Mouse (Mus musculus) E14TG2a.4 (cell line): ENCODE data around the gene Vax2.
A peak's percentile ranks its signal among the peaks of the same experiment; 100 is the strongest.

ENCODE experiments used
- H3K27me3 ChIP-seq: 2 replicates; pipeline ENCODE4 v1.6.1; 2014; ENCODE audit warnings: low read length, control low read depth; ENCODE audit not compliant: insufficient read depth
- H3K36me3 ChIP-seq: 2 replicates; pipeline ENCODE4 v1.6.1; 2014; ENCODE audit warnings: low read length, control low read depth; ENCODE audit not compliant: insufficient read depth
- H3K4me1 ChIP-seq: replicated peaks from 2 replicates; pipeline ENCODE4 v1.6.1; 2014; ENCODE audit warnings: low read depth, low read length, control low read depth
- H3K4me3 ChIP-seq: replicated peaks from 2 replicates; pipeline ENCODE4 v1.5.1; 2014; ENCODE audit warnings: mild to moderate bottlenecking, low read length
- H3K9me3 ChIP-seq: 2 replicates; pipeline ENCODE4 v1.6.1; 2014; ENCODE audit warnings: low read length, control low read depth
- CTCF ChIP-seq: conservative IDR thresholded peaks from 2 replicates; pipeline ENCODE4 v1.5.1; 2014; ENCODE audit warnings: low read length
- NANOG ChIP-seq: IDR thresholded peaks from 2 replicates; pipeline ENCODE4 v1.6.1; 2014; ENCODE audit warnings: borderline replicate concordance, low read length, mixed read lengths
- POU5F1 ChIP-seq: IDR thresholded peaks from 2 replicates; pipeline ENCODE4 v1.6.1; 2014; ENCODE audit warnings: low read length, borderline replicate concordance

Gene Vax2

GRCm38 (mm10) chr6:83715461-83716196, 4.6 kb downstream of the Vax2 start:
- Histone ChIP-seq H3K9me3 (no peaks in the 10 kb centered on the region), H3K36me3 (no peaks in the 10 kb centered on the region), H3K4me1 (peaks cover 52% of the 10 kb centered on the region), H3K27me3 (peaks cover 73% of the 10 kb centered on the region), H3K4me3 (peak overlapping the region; percentile 37)
- TF ChIP-seq NANOG (no peak), POU5F1 (no peak), CTCF (no peak)

DNA sequence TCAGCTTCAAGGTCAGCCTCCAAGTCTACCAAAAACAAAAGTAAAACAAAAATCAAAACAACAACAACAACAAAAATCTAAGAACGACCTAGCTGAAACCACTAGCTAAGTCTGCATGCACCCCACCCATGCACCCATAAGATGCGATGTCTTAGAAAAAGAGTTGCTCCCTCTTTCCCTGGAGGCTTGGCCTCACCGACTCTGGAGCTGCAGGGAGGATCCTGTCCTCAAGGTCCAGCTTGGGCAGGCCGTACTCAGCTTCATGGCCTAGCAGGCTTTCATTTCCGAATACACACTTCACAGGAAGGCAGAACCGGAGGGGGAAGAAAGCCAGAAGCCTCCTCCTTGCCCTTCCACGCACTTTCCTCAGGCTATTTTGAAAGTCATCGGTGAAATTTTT, 6.0 kb downstream of the Vax2 start:
- TF ChIP-seq CTCF (no peak), NANOG (no peak)
- peaks cover 65% of the 10 kb centered on the region for H3K27me3 ChIP-seq

DNA sequence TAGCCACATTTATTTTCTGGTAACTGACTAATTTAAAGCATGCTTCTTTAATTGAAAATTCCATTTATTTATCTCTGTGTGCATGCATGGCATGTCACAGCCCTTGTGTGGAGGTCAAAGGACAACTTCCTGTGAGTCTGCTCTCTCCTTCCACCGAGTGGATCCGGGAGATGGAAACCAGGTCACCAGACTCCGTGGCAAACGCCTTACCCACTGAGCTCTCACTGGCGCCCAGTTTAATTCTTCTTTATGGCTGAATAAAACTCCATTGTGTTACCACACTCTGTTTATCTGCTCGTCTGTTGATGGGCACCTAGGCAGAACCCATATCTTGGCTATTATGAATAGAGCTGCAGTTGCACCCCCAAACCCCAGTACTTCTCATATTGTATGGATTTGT, 11.5 kb downstream of the Vax2 start:
- Histone ChIP-seq H3K27me3 (peaks cover 15% of the 10 kb centered on the region), H3K9me3 (no peaks in the 10 kb centered on the region), H3K4me1 (peaks cover 17% of the 10 kb centered on the region), H3K36me3 (no peaks in the 10 kb centered on the region), H3K4me3 (no peak overlapping the region)
- no peak for TF ChIP-seq NANOG
- no peak for TF ChIP-seq CTCF
- TF ChIP-seq POU5F1: no peak

More for the DNA sequence above, 6.0 kb downstream of the Vax2 start:
- H3K4me3 ChIP-seq: no peak overlapping the region
- H3K4me1 ChIP-seq: peaks cover 56% of the 10 kb centered on the region
- H3K36me3 ChIP-seq: no peaks in the 10 kb centered on the region
- H3K9me3 ChIP-seq: no peaks in the 10 kb centered on the region

GRCm38 (mm10) chr6:83727178-83727577, 16.1 kb downstream of the Vax2 start:
- no peaks in the 10 kb centered on the region for H3K36me3 ChIP-seq
- TF ChIP-seq NANOG (no peak), CTCF (peak; percentile 62)
- no peaks in the 10 kb centered on the region for H3K9me3 ChIP-seq
- H3K27me3 ChIP-seq: peaks cover 12% of the 10 kb centered on the region; the same call in 1 of the 2 replicates
- peaks cover 20% of the 10 kb centered on the region for H3K4me1 ChIP-seq
- H3K4me3 ChIP-seq: no peak overlapping the region

- Histone ChIP-seq H3K4me1 (peaks cover 20% of the 10 kb centered on the region), H3K9me3 (no peaks in the 10 kb centered on the region), H3K36me3 (no peaks in the 10 kb centered on the region), H3K27me3 (peaks cover 20% of the 10 kb centered on the region; the same call in 1 of the 2 replicates), H3K4me3 (no peak overlapping the region)
- TF ChIP-seq NANOG (no peak), POU5F1 (no peak), CTCF (peak; percentile 91)
These were observed 17.4 kb downstream of the Vax2 start for GRCm38 (mm10) chr6:83728488-83728887.

DNA sequence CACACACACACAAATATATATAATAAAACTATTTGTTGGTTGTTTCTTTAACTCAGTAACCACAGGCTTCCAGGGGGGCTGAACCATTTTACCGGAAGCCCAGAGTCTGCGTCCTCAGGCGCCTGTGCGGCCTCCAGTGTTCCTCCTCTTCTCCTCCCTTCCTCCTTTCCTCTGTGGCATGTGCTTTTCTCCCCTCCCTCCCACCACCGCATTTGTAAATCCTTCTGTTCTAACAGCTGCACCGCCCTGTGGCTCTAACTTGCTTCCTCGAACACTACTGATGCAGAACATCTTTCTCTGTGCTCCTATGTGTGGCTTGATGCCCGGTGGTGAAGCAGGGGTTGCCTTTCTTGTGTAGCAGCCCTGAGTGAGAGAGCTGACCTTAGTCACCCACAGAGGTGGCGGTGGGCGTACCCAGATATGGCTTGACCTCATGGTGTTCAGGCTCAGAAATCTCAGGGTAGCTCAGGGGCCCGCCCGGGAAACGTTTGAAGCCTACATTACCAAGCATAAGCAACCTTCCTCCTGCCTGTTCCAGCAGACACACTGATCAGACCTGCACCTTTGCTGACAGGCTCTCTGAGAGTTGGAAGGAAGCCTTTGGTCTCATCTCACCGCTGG, 18.4 kb downstream of the Vax2 start:
- H3K4me3 ChIP-seq: no peak overlapping the region

GRCm38 (mm10) chr6:83731128-83731527, 20.1 kb downstream of the Vax2 start:
- Histone ChIP-seq H3K27me3 (peaks cover 23% of the 10 kb centered on the region), H3K4me3 (no peak overlapping the region), H3K9me3 (0 out of 2 replicates have a peak, but pooled peaks cover 5% of the 10 kb centered on the region), H3K36me3 (no peaks in the 10 kb centered on the region), H3K4me1 (peaks cover 16% of the 10 kb centered on the region)
- TF ChIP-seq CTCF (peak; percentile 90), POU5F1 (no peak)

More for the DNA sequence above, 18.4 kb downstream of the Vax2 start:
- H3K36me3 ChIP-seq: no peaks in the 10 kb centered on the region
- H3K4me1 ChIP-seq: peaks cover 20% of the 10 kb centered on the region
- H3K9me3 ChIP-seq: 0 out of 2 replicates have a peak, but pooled peaks cover 5% of the 10 kb centered on the region
- peaks cover 20% of the 10 kb centered on the region; the same call in 1 of the 2 replicates for H3K27me3 ChIP-seq
- TF ChIP-seq NANOG: no peak
- TF ChIP-seq CTCF: no peak
- TF ChIP-seq POU5F1: no peak

GRCm38 (mm10) chr6:83737311-83737710, 26.2 kb downstream of the Vax2 start:
- Histone ChIP-seq H3K27me3 (peaks cover 12% of the 10 kb centered on the region), H3K9me3 (peaks cover 12% of the 10 kb centered on the region; the same call in 1 of the 2 replicates), H3K36me3 (no peaks in the 10 kb centered on the region), H3K4me3 (peak overlapping the region; percentile 77), H3K4me1 (peaks cover 23% of the 10 kb centered on the region)
- TF ChIP-seq CTCF (no peak), NANOG (no peak), POU5F1 (no peak)
